Mouse (Mus musculus) cerebellum, adult 2 months (tissue): ENCODE results near the gene Idi1.
"Not testable (repeated sequence)": the region's sequence is repeated elsewhere in the genome, so short reads cannot be mapped to it uniquely, and the experiment has no call there.

Source experiments
- CTCF ChIP-seq: fragments of 200-500 bp; IDR thresholded peaks from 2 replicates; pipeline ENCODE4 v1.5.1; 2011; ENCODE audit warnings: low read depth, mild to moderate bottlenecking, control low read depth, low read length, moderate library complexity, borderline replicate concordance; ENCODE audit not compliant: insufficient read depth
- POLR2A ChIP-seq: fragments of 200-500 bp; IDR thresholded peaks from 2 replicates; pipeline ENCODE4 v1.6.1; 2011; ENCODE audit warnings: low read length, control low read depth, borderline replicate concordance; ENCODE audit not compliant: insufficient read depth

GRCm38 (mm10) chr13:8841846-8842245, 43.5 kb upstream of the Idi1 start:
- TF ChIP-seq CTCF, POLR2A: not testable (repeated sequence)
